Comparison of ENCODE assay signal across 9 mouse cellular contexts in the genomic region with DNA sequence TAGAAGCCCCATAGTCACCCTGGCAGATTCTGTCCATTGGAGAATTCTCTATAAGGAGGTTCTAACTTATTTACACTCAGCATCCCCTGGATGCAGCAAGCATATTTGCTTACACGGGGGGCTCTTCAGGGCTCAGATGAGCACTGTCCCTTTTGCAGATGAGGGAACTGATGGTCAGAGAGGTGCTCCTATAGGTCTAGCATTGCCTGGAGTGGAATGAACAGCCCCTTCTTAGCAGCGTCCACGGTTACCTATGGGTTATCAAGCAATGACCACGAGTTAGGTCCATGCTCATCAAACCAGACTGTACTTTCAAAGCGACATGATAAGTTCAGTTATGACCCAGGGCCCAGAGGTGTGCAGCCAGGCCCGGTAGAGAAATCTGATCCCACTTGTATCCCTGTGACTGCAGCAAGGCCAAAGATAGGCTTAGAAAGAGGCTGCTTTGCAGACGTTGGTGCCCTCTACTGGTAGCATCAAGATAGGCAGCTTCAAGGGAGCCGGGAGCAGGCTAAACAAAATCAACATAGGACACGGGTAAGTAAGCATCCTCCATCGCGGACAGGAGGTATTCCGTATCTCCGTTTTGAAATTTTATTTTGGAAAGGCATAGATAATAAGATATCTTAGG.
A peak's percentile ranks its signal among the peaks of the same experiment; 100 is the strongest.
DNase-seq lines count a peak whose midpoint lies in the region; ATAC-seq and TF ChIP-seq lines count a peak whose summit lies in the region.
"Had no signal": no experiment of that assay in that cellular context is flagged by ENCODE, and none has a peak within 500 bp of the region (broad histone marks: within the 10 kb centered on the region; RNA-seq: fewer than 3 reads in every experiment).

No protein-coding gene starts in this region.

- DNase-seq in thymus, postnatal 0 days (ENCODE audit: low spot score): peak; percentile 23
- no peak for DNase-seq in thymus, postnatal 36 days
- peak; percentile 27 for DNase-seq in cerebellum, adult 9-11 months
- peak; percentile 18 for DNase-seq in induced T-regulatory cell, adult 2 months (ENCODE audit: low read depth)
- DNase-seq in left cerebral cortex, postnatal 25 days (ENCODE audit: low spot score in 2 of 2): peak; percentile 68 to 78
- peak; percentile 84 for DNase-seq in midbrain, postnatal 0 days (ENCODE audit: low spot score)
- peak; percentile 51 for DNase-seq in urinary bladder, postnatal 25 days (ENCODE audit: low spot score)

- no peak overlapping the region for H3K4me3 ChIP-seq in midbrain, postnatal 0 days (ENCODE audit: low read depth, low read length)
- H3K4me3 ChIP-seq: erythroblast, embryonic 14.5 days had no signal

- no peaks in the 10 kb centered on the region for H3K9me3 ChIP-seq in midbrain, postnatal 0 days (ENCODE audit: low read length)

- no peaks in the 10 kb centered on the region for H3K36me3 ChIP-seq in midbrain, postnatal 0 days (ENCODE audit: insufficient read depth, low read length)

- WGBS in midbrain, postnatal 0 days: 24% methylated on average over 13 of the region's 13 CpGs

- no peak overlapping the region for H3K9ac ChIP-seq in midbrain, postnatal 0 days (replicated peaks; ENCODE audit: low read length, poor library complexity, severe bottlenecking)

- H3K27me3 ChIP-seq in midbrain, postnatal 0 days (ENCODE audit: insufficient read depth, low read length): no peaks in the 10 kb centered on the region

- no peak overlapping the region for H3K4me2 ChIP-seq in midbrain, postnatal 0 days (ENCODE audit: low read depth, low read length, poor library complexity, severe bottlenecking)

- ATAC-seq in frontal cortex, adult (ENCODE audit: low TSS enrichment): peak; percentile 92
- no peak for ATAC-seq in midbrain, postnatal 0 days (ENCODE audit: low FRiP score)

- H3K4me1 ChIP-seq in midbrain, postnatal 0 days (ENCODE audit: insufficient read depth, low read length): no peaks in the 10 kb centered on the region

- intact Hi-C loops in left cerebral cortex, postnatal 25 days (cut with DNase I): loop anchor here (2.0 to 5.0 kb wide), 3 partner anchors 76 to 322 kb away; no protein-coding TSS in a partner anchor

- H3K27ac ChIP-seq in midbrain, postnatal 0 days (ENCODE audit: low read depth, low read length): no peak overlapping the region

- peak; percentile 99 for TF ChIP-seq CTCF in midbrain, postnatal 0 days (IDR thresholded peaks at IDR 0.05)

Comparison
In these comparisons a context has a peak if more than half of its experiments do, and no peak if none do; other contexts are left out.
1. DNase-seq: peak in thymus, postnatal 0 days (single experiment), cerebellum, adult 9-11 months (single experiment), induced T-regulatory cell, adult 2 months (single experiment), left cerebral cortex, postnatal 25 days (2 of 2), midbrain, postnatal 0 days (single experiment) and urinary bladder, postnatal 25 days (single experiment); none in thymus, postnatal 36 days (0 of 2).